ENCODE assay signal across 26 mouse cellular contexts in genomic region chr5:126117291-126117690, GRCm38 (mm10).
"Had no signal": no experiment of that assay in that cellular context is flagged by ENCODE, and none has a peak within 500 bp of the region (broad histone marks: within the 10 kb centered on the region; RNA-seq: fewer than 3 reads in every experiment).

No protein-coding gene starts in this region.

- DNase-seq: cerebellum, adult 9-10 months; cerebellum, adult 9-11 months; cerebellum, postnatal 10 days; cerebellum, postnatal 14 days; cerebellum, postnatal 25 days; cerebellum, postnatal 36 days; embryo, embryonic 11 days; forebrain, postnatal 0 days; gastrocnemius, adult 2 months; gastrocnemius, postnatal 10 days; gastrocnemius, postnatal 14 days; gastrocnemius, postnatal 25 days; gastrocnemius, postnatal 36 days; heart, adult 18-20 months; heart, adult 2 months had no signal

- H3K4me3 ChIP-seq: embryonic facial prominence, embryonic 10.5 days; embryonic facial prominence, embryonic 12.5 days; embryonic facial prominence, embryonic 13.5 days; embryonic facial prominence, embryonic 15.5 days; erythroblast, embryonic 14.5 days; forebrain, embryonic 10.5 days; forebrain, embryonic 12.5 days; forebrain, embryonic 13.5 days; forebrain, embryonic 15.5 days; gastrocnemius, adult 2 months; heart, adult 2 months had no signal

- H3K27ac ChIP-seq: embryonic facial prominence, embryonic 10.5 days; embryonic facial prominence, embryonic 12.5 days; embryonic facial prominence, embryonic 13.5 days; embryonic facial prominence, embryonic 15.5 days; forebrain, embryonic 10.5 days; forebrain, embryonic 12.5 days; forebrain, embryonic 13.5 days; forebrain, embryonic 15.5 days; gastrocnemius, adult 2 months; heart, adult 2 months had no signal

- H3K4me1 ChIP-seq: embryonic facial prominence, embryonic 10.5 days; embryonic facial prominence, embryonic 12.5 days; embryonic facial prominence, embryonic 13.5 days; embryonic facial prominence, embryonic 15.5 days; forebrain, embryonic 10.5 days; forebrain, embryonic 12.5 days; forebrain, embryonic 13.5 days; forebrain, embryonic 15.5 days had no signal

- ATAC-seq: forebrain, embryonic 13.5 days; forebrain, embryonic 14.5 days; forebrain, embryonic 15.5 days; forebrain, embryonic 16.5 days; forebrain, postnatal 0 days had no signal

- H3K36me3 ChIP-seq: embryonic facial prominence, embryonic 10.5 days; embryonic facial prominence, embryonic 12.5 days; embryonic facial prominence, embryonic 13.5 days; embryonic facial prominence, embryonic 15.5 days; forebrain, embryonic 10.5 days; forebrain, embryonic 12.5 days; forebrain, embryonic 15.5 days had no signal

- H3K9ac ChIP-seq: embryonic facial prominence, embryonic 12.5 days; embryonic facial prominence, embryonic 13.5 days; embryonic facial prominence, embryonic 15.5 days; forebrain, embryonic 12.5 days; forebrain, embryonic 13.5 days; forebrain, embryonic 15.5 days; forebrain, postnatal 0 days had no signal

- H3K9me3 ChIP-seq: embryonic facial prominence, embryonic 10.5 days; embryonic facial prominence, embryonic 12.5 days; embryonic facial prominence, embryonic 13.5 days; embryonic facial prominence, embryonic 15.5 days; forebrain, embryonic 10.5 days; forebrain, embryonic 12.5 days; forebrain, embryonic 13.5 days; forebrain, embryonic 15.5 days had no signal

- H3K27me3 ChIP-seq: embryonic facial prominence, embryonic 12.5 days; embryonic facial prominence, embryonic 13.5 days; embryonic facial prominence, embryonic 15.5 days; forebrain, embryonic 12.5 days; forebrain, embryonic 13.5 days; forebrain, embryonic 15.5 days had no signal

- H3K4me2 ChIP-seq: embryonic facial prominence, embryonic 12.5 days; embryonic facial prominence, embryonic 13.5 days; embryonic facial prominence, embryonic 15.5 days; forebrain, embryonic 12.5 days; forebrain, embryonic 13.5 days; forebrain, embryonic 15.5 days had no signal
